Mouse (Mus musculus): ENCODE data around the gene 4933430I17Rik. TPM values are rescaled to one million over a fixed set of nuclear protein-coding genes. Genes with fewer than 3 reads are reported as not detected.
"Not testable (repeated sequence)": the region's sequence is repeated elsewhere in the genome, so short reads cannot be mapped to it uniquely, and the experiment has no call there.

The 4933430I17Rik gene
- polyA plus RNA-seq (2012; rRNA removed), result 0.35 and 0.51 TPM in 2 replicates
- 0.14 and 0.54 TPM in 2 replicates for polyA plus RNA-seq (2014; fragmentation: Nextera tagmentation; extraction: Ambion mirVana)

DNA sequence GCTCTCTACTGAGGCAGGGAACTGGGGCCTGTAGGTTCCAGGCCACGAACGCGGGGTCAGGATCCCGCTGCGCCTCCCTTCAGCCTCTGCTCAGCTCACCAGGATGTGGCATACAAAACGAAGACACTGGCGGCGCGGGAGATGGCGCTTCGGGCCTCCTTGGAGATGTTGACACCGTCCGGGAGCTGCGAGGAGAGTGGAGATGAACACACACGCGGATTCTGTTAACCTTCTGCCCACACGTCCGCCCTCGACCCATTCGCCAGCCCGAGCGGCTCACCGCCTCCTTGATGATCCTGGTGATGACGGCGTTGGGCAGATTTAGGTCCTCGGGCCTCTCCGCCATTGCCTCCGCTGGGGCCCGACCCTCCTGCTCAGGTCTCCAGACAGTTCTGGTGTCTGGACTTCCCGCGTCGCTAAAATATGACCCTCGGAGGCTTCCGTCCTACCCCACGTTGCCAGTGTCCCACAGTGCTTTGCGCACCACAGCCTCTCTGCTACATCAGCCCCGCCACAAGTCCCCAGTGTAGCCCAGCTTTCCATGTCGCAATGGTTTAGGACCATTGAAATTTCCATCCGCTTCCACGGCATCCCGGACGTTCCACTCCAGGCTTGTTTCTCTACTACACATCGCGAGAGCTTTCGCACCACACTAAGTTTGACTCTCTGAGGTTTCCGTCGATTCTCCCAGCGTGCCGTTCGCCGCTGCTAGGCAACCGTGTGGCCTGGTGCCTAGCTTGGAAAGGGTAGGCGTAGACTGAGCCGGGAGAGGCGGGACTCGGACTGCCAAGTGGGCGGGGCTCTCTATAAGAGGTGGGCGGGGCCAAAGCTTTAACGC, at the start of gene 4933430I17Rik, which contains the start of gene Pole3:
4933430I17Rik (plus strand) TSS at position 719 of the 838 bp plus-strand sequence.
Pole3 (minus strand) TSS at position 418 of the 838 bp plus-strand sequence.
- peak; percentile 39; the same call in 1 of the 2 replicates for TF ChIP-seq POLR2A (IDR thresholded peaks at IDR 0.05; ENCODE audit: borderline replicate concordance, extremely low read depth, insufficient read depth, insufficient read length)
- under 1% methylated on average over 53 of the region's 59 CpGs for WGBS
- Histone ChIP-seq H3K4me3 (replicated peaks; ENCODE audit: low read length) (peak within 1 kb of the TSS; percentile 56), H3K27me3 (ENCODE audit: control insufficient read depth, insufficient read depth, low read length) (no peaks in the 10 kb centered on the region), H3K9ac (ENCODE audit: low read depth, low read length, severe bottlenecking) (peak within 1 kb of the TSS; percentile 76), H3K27ac (replicated peaks; ENCODE audit: low read depth, low read length) (peak within 1 kb of the TSS; percentile 95), H3K9me3 (ENCODE audit: control insufficient read depth, low read length) (no peaks in the 10 kb centered on the region), H3K4me1 (ENCODE audit: control insufficient read depth, insufficient read depth, low read length) (peaks cover 10% of the 10 kb centered on the region; the same call in 1 of the 2 replicates), H3K36me3 (ENCODE audit: control insufficient read depth, insufficient read depth, low read length) (peaks cover 10% of the 10 kb centered on the region; the same call in 1 of the 2 replicates), H3K4me2 (replicated peaks; ENCODE audit: low read depth, low read length, severe bottlenecking) (peak within 1 kb of the TSS; percentile 72)
- peak; percentile 98 for DNase-seq (ENCODE audit: low spot score)
- peak; percentile 99 for ATAC-seq (ENCODE audit: low FRiP score, low read depth)

DNA sequence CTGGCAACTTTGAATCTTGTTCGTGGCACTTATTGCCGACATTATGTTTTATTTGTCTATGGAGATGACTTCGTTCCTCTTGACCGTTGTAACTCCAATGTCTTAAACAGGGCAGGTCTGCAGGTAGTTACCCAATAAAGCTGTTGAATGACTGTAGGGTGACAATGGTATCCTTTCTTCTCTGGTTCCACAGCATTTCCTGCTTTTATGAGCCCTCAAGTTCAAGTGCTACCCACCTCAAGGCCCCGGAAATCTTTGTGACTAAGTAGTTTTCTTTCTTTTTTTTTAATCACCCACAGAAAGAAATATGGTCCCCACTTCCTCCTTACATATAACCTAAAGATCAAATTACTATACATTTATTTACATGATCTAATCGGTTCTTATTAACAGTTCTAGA, 49.4 kb upstream of the 4933430I17Rik start:
- H3K9ac ChIP-seq (ENCODE audit: low read depth, low read length, severe bottlenecking), result no peak overlapping the region
- no peak overlapping the region for H3K27ac ChIP-seq (replicated peaks; ENCODE audit: low read depth, low read length)
- H3K9me3 ChIP-seq (ENCODE audit: control insufficient read depth, low read length), result no peaks in the 10 kb centered on the region
- H3K4me1 ChIP-seq (ENCODE audit: control insufficient read depth, insufficient read depth, low read length), result peaks cover 4% of the 10 kb centered on the region; the same call in 1 of the 2 replicates
- WGBS, result 84% methylated on average over 6 of the region's 6 CpGs
- H3K4me2 ChIP-seq (replicated peaks; ENCODE audit: low read depth, low read length, severe bottlenecking), result no peak overlapping the region
- no peak for DNase-seq (ENCODE audit: low spot score)
- H3K36me3 ChIP-seq (ENCODE audit: control insufficient read depth, insufficient read depth, low read length), result no peaks in the 10 kb centered on the region
- H3K4me3 ChIP-seq (replicated peaks; ENCODE audit: low read length), result no peak overlapping the region
- H3K27me3 ChIP-seq (ENCODE audit: control insufficient read depth, insufficient read depth, low read length), result peaks cover 10% of the 10 kb centered on the region; the same call in 1 of the 2 replicates
- TF ChIP-seq POLR2A (IDR thresholded peaks at IDR 0.05; ENCODE audit: borderline replicate concordance, extremely low read depth, insufficient read depth, insufficient read length), result no peak
- no peak for ATAC-seq (ENCODE audit: low FRiP score, low read depth)

DNA sequence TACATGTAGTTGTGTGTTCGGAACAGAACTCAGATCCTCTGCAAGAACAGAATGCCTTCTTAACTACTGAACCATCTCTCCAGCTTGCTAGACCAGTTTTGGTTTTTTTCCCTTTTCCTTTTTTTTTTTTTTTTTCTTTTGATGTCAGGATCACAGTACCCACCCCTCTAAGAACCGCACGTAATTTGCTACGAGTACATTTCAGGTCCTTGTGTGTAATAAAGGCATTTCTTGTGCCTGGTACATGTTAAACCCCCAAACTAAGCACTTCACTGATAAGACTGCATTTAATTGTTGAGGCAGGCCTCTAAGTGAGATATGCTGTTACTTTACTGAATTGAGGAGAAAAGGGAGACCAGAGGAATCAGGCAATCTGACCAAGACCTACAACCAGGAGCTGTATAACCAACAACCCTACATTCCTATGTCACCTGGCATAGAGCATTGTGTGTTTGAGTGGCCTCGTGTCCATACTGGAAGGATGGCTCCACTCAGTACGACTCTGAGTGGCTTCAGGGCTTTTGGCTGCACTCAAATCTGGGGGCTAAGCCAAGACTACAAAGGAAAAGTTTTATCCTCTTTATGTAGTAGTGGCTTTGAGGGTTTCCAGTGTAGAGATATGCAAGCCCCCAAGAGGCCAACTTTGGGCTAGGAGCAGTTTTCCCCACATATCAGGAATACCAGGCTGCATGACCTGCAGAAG, 47.5 kb upstream of the 4933430I17Rik start:
- H3K4me3 ChIP-seq (replicated peaks; ENCODE audit: low read length), result no peak overlapping the region
- no peaks in the 10 kb centered on the region for H3K9me3 ChIP-seq (ENCODE audit: control insufficient read depth, low read length)
- H3K27me3 ChIP-seq (ENCODE audit: control insufficient read depth, insufficient read depth, low read length), result peaks cover 17% of the 10 kb centered on the region; the same call in 1 of the 2 replicates
- H3K9ac ChIP-seq (ENCODE audit: low read depth, low read length, severe bottlenecking), result no peak overlapping the region
- H3K27ac ChIP-seq (replicated peaks; ENCODE audit: low read depth, low read length), result no peak overlapping the region
- WGBS, result 72% methylated on average over 6 of the region's 6 CpGs
- H3K4me1 ChIP-seq (ENCODE audit: control insufficient read depth, insufficient read depth, low read length), result peaks cover 6% of the 10 kb centered on the region; the same call in 1 of the 2 replicates
- H3K36me3 ChIP-seq (ENCODE audit: control insufficient read depth, insufficient read depth, low read length), result no peaks in the 10 kb centered on the region
- no peak for TF ChIP-seq POLR2A (IDR thresholded peaks at IDR 0.05; ENCODE audit: borderline replicate concordance, extremely low read depth, insufficient read depth, insufficient read length)
- DNase-seq (ENCODE audit: low spot score), result no peak
- ATAC-seq (ENCODE audit: low FRiP score, low read depth), result no peak
- no peak overlapping the region for H3K4me2 ChIP-seq (replicated peaks; ENCODE audit: low read depth, low read length, severe bottlenecking)

DNA sequence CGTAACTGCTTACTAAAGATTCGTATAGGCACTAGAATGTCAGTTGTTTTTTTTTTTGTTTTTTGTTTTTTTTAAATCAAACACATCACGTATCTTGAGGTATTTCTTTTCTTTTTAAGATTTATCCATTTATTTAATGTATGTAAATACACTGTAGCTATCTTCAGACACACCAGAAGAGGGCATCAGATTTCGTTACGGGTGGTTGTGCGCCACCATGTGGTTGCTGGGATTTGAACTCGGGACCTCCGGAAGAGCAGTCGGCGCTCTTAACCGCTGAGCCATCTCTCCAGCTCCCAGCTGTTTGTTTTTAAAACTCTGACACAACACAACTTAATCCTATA, 45.6 kb upstream of the 4933430I17Rik start:
- not testable (repeated sequence) for H3K27ac ChIP-seq (replicated peaks; ENCODE audit: low read depth, low read length); H3K9me3 ChIP-seq (ENCODE audit: control insufficient read depth, low read length); DNase-seq (ENCODE audit: low spot score); ATAC-seq (ENCODE audit: low FRiP score, low read depth); H3K9ac ChIP-seq (ENCODE audit: low read depth, low read length, severe bottlenecking); H3K4me1 ChIP-seq (ENCODE audit: control insufficient read depth, insufficient read depth, low read length); H3K36me3 ChIP-seq (ENCODE audit: control insufficient read depth, insufficient read depth, low read length)
- peaks cover 17% of the 10 kb centered on the region; the same call in 1 of the 2 replicates for H3K27me3 ChIP-seq (ENCODE audit: control insufficient read depth, insufficient read depth, low read length)
- peak overlapping the region; percentile 93 for H3K4me2 ChIP-seq (replicated peaks; ENCODE audit: low read depth, low read length, severe bottlenecking)
- WGBS, result 14% methylated on average over 11 of the region's 11 CpGs
- peak overlapping the region; percentile 44 for H3K4me3 ChIP-seq (replicated peaks; ENCODE audit: low read length)
